Mouse (Mus musculus) limb, embryonic 15.5 days (tissue): ENCODE measurements at regions not wholly inside any gene's neighbourhood (a gene's known extent, or its start where the extent isn't known, plus 50 kb on each side); places are given as distances from the start of the nearest gene placed in this dataset.

ENCODE experiments used
- ATAC-seq: fragments of 200-750 bp; cut with Nextera tagmentation; 2 replicates; pipeline ENCODE4 v1.8.0; 2017; ENCODE audit warnings: low read depth, moderate TSS enrichment; ENCODE audit not compliant: insufficient number of reproducible peaks, low FRiP score, low TSS enrichment
- H3K27ac ChIP-seq: fragments of 300-500 bp; sonication (generic); 2 replicates; pipeline ENCODE4 v1.5.1; 2015; ENCODE audit warnings: moderate library complexity, mild to moderate bottlenecking, inconsistent platforms
- H3K27me3 ChIP-seq: fragments of 300-500 bp; sonication (generic); 2 replicates; pipeline ENCODE4 v1.6.1; 2015; ENCODE audit warnings: inconsistent platforms
- H3K36me3 ChIP-seq: fragments of 300-500 bp; sonication (generic); 2 replicates; pipeline ENCODE4 v1.6.1; 2015; ENCODE audit warnings: inconsistent platforms
- H3K4me1 ChIP-seq: fragments of 300-500 bp; sonication (generic); 2 replicates; pipeline ENCODE4 v1.6.1; 2015; ENCODE audit warnings: inconsistent platforms
- H3K4me2 ChIP-seq: fragments of 300-500 bp; sonication (generic); 2 replicates; pipeline ENCODE4 v1.6.1; 2015; ENCODE audit warnings: mild to moderate bottlenecking, inconsistent platforms
- H3K4me3 ChIP-seq: fragments of 300-500 bp; sonication (generic); 2 replicates; pipeline ENCODE4 v1.5.1; 2015; ENCODE audit warnings: mild to moderate bottlenecking, inconsistent platforms
- H3K9ac ChIP-seq: fragments of 300-500 bp; sonication (generic); 2 replicates; pipeline ENCODE4 v1.6.1; 2015; ENCODE audit warnings: inconsistent platforms
- H3K9me3 ChIP-seq: fragments of 300-500 bp; sonication (generic); 2 replicates; pipeline ENCODE4 v1.6.1; 2016; ENCODE audit warnings: inconsistent platforms
- WGBS: fragments of 180-500 bp; shearing (Covaris S2); methylation state at CpG from one replicate; pipeline ENCODE4 v1.1.7; 2015; 5-methylcytosine and 5-hydroxymethylcytosine counted together

- ATAC-seq = no peak
- no peak overlapping the region for H3K27ac ChIP-seq
- H3K36me3 ChIP-seq = no peaks in the 10 kb centered on the region
- no peak overlapping the region for H3K4me2 ChIP-seq
- no peak overlapping the region for H3K9ac ChIP-seq
- no peak overlapping the region for H3K4me3 ChIP-seq
- H3K9me3 ChIP-seq = no peaks in the 10 kb centered on the region
- no peaks in the 10 kb centered on the region for H3K4me1 ChIP-seq
- WGBS = 87% methylated on average over 1 of the region's 1 CpGs
- no peaks in the 10 kb centered on the region for H3K27me3 ChIP-seq
These were observed 149.9 kb upstream of the Trib2 start for GRCm38 (mm10) chr12:15966631-15967030.

GRCm38 (mm10) chr12:15965921-15966320 lies 149.2 kb upstream of the Trib2 start:
- Histone ChIP-seq H3K9me3 (no peaks in the 10 kb centered on the region), H3K4me2 (no peak overlapping the region), H3K27me3 (no peaks in the 10 kb centered on the region), H3K4me3 (no peak overlapping the region), H3K4me1 (no peaks in the 10 kb centered on the region), H3K36me3 (no peaks in the 10 kb centered on the region), H3K9ac (no peak overlapping the region), H3K27ac (no peak overlapping the region)
- 85% methylated on average over 4 of the region's 4 CpGs for WGBS
- ATAC-seq = no peak

- no peak for ATAC-seq
- no peaks in the 10 kb centered on the region for H3K4me1 ChIP-seq
- H3K4me3 ChIP-seq = no peak overlapping the region
- H3K36me3 ChIP-seq = no peaks in the 10 kb centered on the region
- H3K9ac ChIP-seq = no peak overlapping the region
- H3K27ac ChIP-seq = no peak overlapping the region
- H3K4me2 ChIP-seq = no peak overlapping the region
- H3K9me3 ChIP-seq = no peaks in the 10 kb centered on the region
- 72% methylated on average over 4 of the region's 4 CpGs for WGBS
- no peaks in the 10 kb centered on the region for H3K27me3 ChIP-seq
These were observed 147.4 kb upstream of the Trib2 start for GRCm38 (mm10) chr12:15964073-15964472.

- Histone ChIP-seq H3K4me2 (no peak overlapping the region), H3K9ac (no peak overlapping the region), H3K36me3 (no peaks in the 10 kb centered on the region), H3K4me3 (no peak overlapping the region), H3K4me1 (no peaks in the 10 kb centered on the region), H3K27ac (no peak overlapping the region), H3K9me3 (no peaks in the 10 kb centered on the region), H3K27me3 (no peaks in the 10 kb centered on the region)
- WGBS = 76% methylated on average over 2 of the region's 2 CpGs
- no peak for ATAC-seq
These were observed 145.1 kb upstream of the Trib2 start for GRCm38 (mm10) chr12:15961834-15962233.

- Histone ChIP-seq H3K36me3 (no peaks in the 10 kb centered on the region), H3K4me2 (no peak overlapping the region), H3K9ac (no peak overlapping the region), H3K4me3 (no peak overlapping the region), H3K27ac (peak overlapping the region; percentile 57), H3K27me3 (no peaks in the 10 kb centered on the region), H3K4me1 (no peaks in the 10 kb centered on the region; the same call in 1 of the 2 replicates), H3K9me3 (no peaks in the 10 kb centered on the region)
- 29% methylated on average over 8 of the region's 8 CpGs for WGBS
- ATAC-seq = peak; percentile 63; the same call in 1 of the 2 replicates
These were observed 120.9 kb upstream of the Trib2 start for GRCm38 (mm10) chr12:15937443-15938237.

GRCm38 (mm10) chr12:15932067-15932466 lies 115.3 kb upstream of the Trib2 start:
- no peaks in the 10 kb centered on the region for H3K4me1 ChIP-seq
- 77% methylated on average over 4 of the region's 4 CpGs for WGBS
- no peak overlapping the region for H3K27ac ChIP-seq
- H3K9me3 ChIP-seq = no peaks in the 10 kb centered on the region
- H3K9ac ChIP-seq = no peak overlapping the region
- H3K27me3 ChIP-seq = no peaks in the 10 kb centered on the region
- no peak overlapping the region for H3K4me3 ChIP-seq
- no peak for ATAC-seq
- no peaks in the 10 kb centered on the region for H3K36me3 ChIP-seq
- H3K4me2 ChIP-seq = no peak overlapping the region

- H3K4me2 ChIP-seq = no peak overlapping the region
- no peaks in the 10 kb centered on the region for H3K27me3 ChIP-seq
- H3K27ac ChIP-seq = no peak overlapping the region
- no peak overlapping the region for H3K4me3 ChIP-seq
- ATAC-seq = no peak
- H3K4me1 ChIP-seq = no peaks in the 10 kb centered on the region
- H3K36me3 ChIP-seq = no peaks in the 10 kb centered on the region
- WGBS = 88% methylated on average over 4 of the region's 4 CpGs
- no peak overlapping the region for H3K9ac ChIP-seq
- no peaks in the 10 kb centered on the region for H3K9me3 ChIP-seq
These were observed 114.8 kb upstream of the Trib2 start for GRCm38 (mm10) chr12:15931535-15931934.

GRCm38 (mm10) chr12:15930155-15930554 lies 113.4 kb upstream of the Trib2 start:
- Histone ChIP-seq H3K9me3 (no peaks in the 10 kb centered on the region), H3K4me3 (no peak overlapping the region), H3K4me2 (no peak overlapping the region), H3K27me3 (no peaks in the 10 kb centered on the region), H3K9ac (no peak overlapping the region), H3K4me1 (no peaks in the 10 kb centered on the region), H3K27ac (no peak overlapping the region), H3K36me3 (no peaks in the 10 kb centered on the region)
- ATAC-seq = no peak
- WGBS = 88% methylated on average over 3 of the region's 3 CpGs

GRCm38 (mm10) chr12:15929541-15929940 lies 112.8 kb upstream of the Trib2 start:
- Histone ChIP-seq H3K4me3 (no peak overlapping the region), H3K27ac (no peak overlapping the region), H3K4me1 (no peaks in the 10 kb centered on the region), H3K4me2 (no peak overlapping the region), H3K9me3 (no peaks in the 10 kb centered on the region), H3K27me3 (no peaks in the 10 kb centered on the region), H3K9ac (no peak overlapping the region), H3K36me3 (no peaks in the 10 kb centered on the region)
- ATAC-seq = no peak
- WGBS = 45% methylated on average over 1 of the region's 1 CpGs

GRCm38 (mm10) chr12:15918291-15918690 lies 101.6 kb upstream of the Trib2 start:
- no peak overlapping the region for H3K4me2 ChIP-seq
- no peak for ATAC-seq
- 45% methylated on average over 1 of the region's 1 CpGs for WGBS
- no peak overlapping the region for H3K27ac ChIP-seq
- H3K4me3 ChIP-seq = no peak overlapping the region
- no peaks in the 10 kb centered on the region for H3K9me3 ChIP-seq
- no peaks in the 10 kb centered on the region for H3K36me3 ChIP-seq
- no peaks in the 10 kb centered on the region for H3K27me3 ChIP-seq
- no peak overlapping the region for H3K9ac ChIP-seq
- no peaks in the 10 kb centered on the region for H3K4me1 ChIP-seq

- no peaks in the 10 kb centered on the region for H3K27me3 ChIP-seq
- H3K4me2 ChIP-seq = no peak overlapping the region
- ATAC-seq = no peak
- no peaks in the 10 kb centered on the region; the same call in 1 of the 2 replicates for H3K4me1 ChIP-seq
- 71% methylated on average over 1 of the region's 1 CpGs for WGBS
- no peak overlapping the region for H3K4me3 ChIP-seq
- H3K9me3 ChIP-seq = no peaks in the 10 kb centered on the region
- H3K9ac ChIP-seq = no peak overlapping the region
- H3K27ac ChIP-seq = no peak overlapping the region
- H3K36me3 ChIP-seq = no peaks in the 10 kb centered on the region
These were observed 96.2 kb upstream of the Trib2 start for GRCm38 (mm10) chr12:15912959-15913358.

- H3K9ac ChIP-seq = no peak overlapping the region
- no peak overlapping the region for H3K4me2 ChIP-seq
- no peak overlapping the region for H3K4me3 ChIP-seq
- H3K36me3 ChIP-seq = no peaks in the 10 kb centered on the region
- WGBS = 66% methylated on average over 3 of the region's 3 CpGs
- no peaks in the 10 kb centered on the region; the same call in 1 of the 2 replicates for H3K4me1 ChIP-seq
- no peak overlapping the region for H3K27ac ChIP-seq
- H3K9me3 ChIP-seq = no peaks in the 10 kb centered on the region
- no peak for ATAC-seq
- no peaks in the 10 kb centered on the region for H3K27me3 ChIP-seq
These were observed 95.8 kb upstream of the Trib2 start for GRCm38 (mm10) chr12:15912491-15912890.
